Mouse (Mus musculus) heart, embryonic 16.5 days (tissue): ENCODE data around the gene Gm37240. TPM values are rescaled to one million over a fixed set of nuclear protein-coding genes. Genes with fewer than 3 reads are reported as not detected.
A peak's percentile ranks its signal among the peaks of the same experiment; 100 is the strongest.

Experiments used
- ATAC-seq: fragments of 200-750 bp; cut with Nextera tagmentation; replicated peaks from 2 replicates; pipeline ENCODE4 v1.8.0; 2017; ENCODE audit warnings: moderate number of reproducible peaks; ENCODE audit not compliant: insufficient read depth, low FRiP score; ENCODE audit errors: extremely low read depth
- H3K27ac ChIP-seq: fragments of 300-500 bp; sonication (generic); 2 replicates; pipeline ENCODE4 v1.5.1; 2014; ENCODE audit warnings: mild to moderate bottlenecking, low read length, control low read depth, moderate library complexity
- H3K27me3 ChIP-seq: fragments of 300-500 bp; sonication (generic); 2 replicates; pipeline ENCODE4 v1.6.1; 2014; ENCODE audit warnings: low read length, mixed read lengths; ENCODE audit not compliant: control insufficient read depth, insufficient read depth
- H3K36me3 ChIP-seq: fragments of 300-500 bp; sonication (generic); 2 replicates; pipeline ENCODE4 v1.6.1; 2014; ENCODE audit not compliant: control insufficient read depth, insufficient read depth
- H3K4me1 ChIP-seq: fragments of 300-500 bp; sonication (generic); 2 replicates; pipeline ENCODE4 v1.6.1; 2014; ENCODE audit warnings: low read length, mixed read lengths; ENCODE audit not compliant: control insufficient read depth, insufficient read depth
- H3K4me2 ChIP-seq: fragments of 300-500 bp; sonication (generic); 2 replicates; pipeline ENCODE4 v1.6.1; 2014; ENCODE audit warnings: low read depth, mild to moderate bottlenecking, control low read depth, low read length
- H3K4me3 ChIP-seq: fragments of 300-500 bp; sonication (generic); 2 replicates; pipeline ENCODE4 v1.5.1; 2014; ENCODE audit warnings: mild to moderate bottlenecking, control low read depth, low read length
- H3K9ac ChIP-seq: fragments of 300-500 bp; sonication (generic); 2 replicates; pipeline ENCODE4 v1.6.1; 2014; ENCODE audit warnings: low read length, control low read depth
- H3K9me3 ChIP-seq: fragments of 300-500 bp; sonication (generic); replicated peaks from 2 replicates; pipeline ENCODE4 v1.6.1; 2016; ENCODE audit warnings: low read length; ENCODE audit not compliant: control insufficient read depth
- WGBS: fragments of 180-500 bp; shearing (Covaris S2); extraction: QIAGEN DNeasy Blood & Tissue Kit; methylation state at CpG from one replicate; pipeline ENCODE4 v1.1.7; 2014; 5-methylcytosine and 5-hydroxymethylcytosine counted together
- polyA plus RNA-seq: library from polyadenylated mRNA; unstranded; fragments of >200 nt; fragmentation: Nextera tagmentation; extraction: Ambion mirVana; gene quantifications from 2 replicates; pipeline ENCODE4 v1.2.1, GENCODE M21; 2015

Gene Gm37240
- polyA plus RNA-seq, 1 experiment from 2014 or later, result 18.4 TPM

GRCm38 (mm10) chr3:84639767-84640500, 1247.4 kb downstream of the Gm37240 start:
- ATAC-seq, result no peak; the same call in 1 of the 2 replicates
- Histone ChIP-seq H3K27me3 (no peaks in the 10 kb centered on the region), H3K9ac (no peak overlapping the region; the same call in 1 of the 2 replicates), H3K4me1 (peaks cover 20% of the 10 kb centered on the region), H3K4me2 (no peak overlapping the region), H3K4me3 (no peak overlapping the region), H3K36me3 (no peaks in the 10 kb centered on the region), H3K9me3 (no peaks in the 10 kb centered on the region), H3K27ac (peak overlapping the region; percentile 46)
- WGBS, result 39% methylated on average over 11 of the region's 11 CpGs

GRCm38 (mm10) chr3:84638858-84639257, 1248.5 kb downstream of the Gm37240 start:
- Histone ChIP-seq H3K27ac (no peak overlapping the region), H3K36me3 (no peaks in the 10 kb centered on the region), H3K9ac (no peak overlapping the region), H3K4me2 (no peak overlapping the region), H3K27me3 (no peaks in the 10 kb centered on the region), H3K9me3 (no peaks in the 10 kb centered on the region), H3K4me1 (peaks cover 20% of the 10 kb centered on the region), H3K4me3 (no peak overlapping the region)
- 75% methylated on average over 4 of the region's 4 CpGs for WGBS
- no peak for ATAC-seq

- 60% methylated on average over 12 of the region's 12 CpGs for WGBS
- H3K4me2 ChIP-seq, result no peak overlapping the region
- H3K4me3 ChIP-seq, result no peak overlapping the region
- peaks cover 20% of the 10 kb centered on the region for H3K4me1 ChIP-seq
- no peaks in the 10 kb centered on the region for H3K9me3 ChIP-seq
- no peak overlapping the region for H3K27ac ChIP-seq
- no peaks in the 10 kb centered on the region for H3K27me3 ChIP-seq
- ATAC-seq, result no peak
- H3K36me3 ChIP-seq, result no peaks in the 10 kb centered on the region
- H3K9ac ChIP-seq, result no peak overlapping the region
Measured at GRCm38 (mm10) chr3:84637890-84638578, 1249.3 kb downstream of the Gm37240 start.

- H3K9ac ChIP-seq, result no peak overlapping the region
- no peak overlapping the region for H3K4me2 ChIP-seq
- peak overlapping the region; percentile 56 for H3K27ac ChIP-seq
- H3K4me1 ChIP-seq, result peaks cover 20% of the 10 kb centered on the region
- H3K36me3 ChIP-seq, result no peaks in the 10 kb centered on the region
- no peak overlapping the region for H3K4me3 ChIP-seq
- no peaks in the 10 kb centered on the region for H3K27me3 ChIP-seq
- 35% methylated on average over 6 of the region's 6 CpGs for WGBS
- H3K9me3 ChIP-seq, result no peaks in the 10 kb centered on the region
- ATAC-seq, result peak; percentile 82
Measured at GRCm38 (mm10) chr3:84637095-84637494, 1250.2 kb downstream of the Gm37240 start.

- Histone ChIP-seq H3K27me3 (no peaks in the 10 kb centered on the region), H3K36me3 (no peaks in the 10 kb centered on the region), H3K4me2 (no peak overlapping the region), H3K9me3 (no peaks in the 10 kb centered on the region), H3K9ac (no peak overlapping the region), H3K27ac (no peak overlapping the region), H3K4me1 (peaks cover 6% of the 10 kb centered on the region; the same call in 1 of the 2 replicates), H3K4me3 (no peak overlapping the region)
- 96% methylated on average over 9 of the region's 9 CpGs for WGBS
- ATAC-seq, result no peak
Measured at GRCm38 (mm10) chr3:84631586-84631985, 1255.7 kb downstream of the Gm37240 start.

GRCm38 (mm10) chr3:84622026-84622425, 1265.3 kb downstream of the Gm37240 start:
- H3K27ac ChIP-seq, result no peak overlapping the region

GRCm38 (mm10) chr3:84619725-84620124, 1267.6 kb downstream of the Gm37240 start:
- 91% methylated on average over 6 of the region's 6 CpGs for WGBS
- no peak overlapping the region for H3K4me2 ChIP-seq
- no peak overlapping the region for H3K27ac ChIP-seq
- no peaks in the 10 kb centered on the region for H3K36me3 ChIP-seq
- H3K9me3 ChIP-seq, result no peaks in the 10 kb centered on the region
- no peak for ATAC-seq
- H3K4me1 ChIP-seq, result peaks cover 15% of the 10 kb centered on the region
- H3K4me3 ChIP-seq, result no peak overlapping the region
- no peak overlapping the region for H3K9ac ChIP-seq
- H3K27me3 ChIP-seq, result no peaks in the 10 kb centered on the region

More at GRCm38 (mm10) chr3:84622026-84622425, 1265.3 kb downstream of the Gm37240 start:
- Histone ChIP-seq H3K36me3 (no peaks in the 10 kb centered on the region), H3K4me2 (no peak overlapping the region), H3K4me3 (no peak overlapping the region), H3K4me1 (peaks cover 24% of the 10 kb centered on the region), H3K9me3 (no peaks in the 10 kb centered on the region), H3K27me3 (no peaks in the 10 kb centered on the region), H3K9ac (no peak overlapping the region)
- 52% methylated on average over 3 of the region's 3 CpGs for WGBS
- no peak for ATAC-seq

- Histone ChIP-seq H3K27ac (no peak overlapping the region), H3K9me3 (no peaks in the 10 kb centered on the region), H3K4me1 (peaks cover 9% of the 10 kb centered on the region), H3K4me3 (no peak overlapping the region), H3K27me3 (no peaks in the 10 kb centered on the region), H3K36me3 (no peaks in the 10 kb centered on the region), H3K9ac (no peak overlapping the region), H3K4me2 (no peak overlapping the region)
- no peak for ATAC-seq
- 90% methylated on average over 7 of the region's 7 CpGs for WGBS
Measured at GRCm38 (mm10) chr3:84619056-84619455, 1268.3 kb downstream of the Gm37240 start.

GRCm38 (mm10) chr3:84618627-84619026, 1268.7 kb downstream of the Gm37240 start:
- Histone ChIP-seq H3K27ac (no peak overlapping the region), H3K27me3 (no peaks in the 10 kb centered on the region), H3K4me2 (no peak overlapping the region), H3K4me1 (peaks cover 7% of the 10 kb centered on the region; the same call in 1 of the 2 replicates), H3K36me3 (no peaks in the 10 kb centered on the region), H3K9ac (no peak overlapping the region), H3K4me3 (no peak overlapping the region), H3K9me3 (no peaks in the 10 kb centered on the region)
- no peak for ATAC-seq
- WGBS, result 92% methylated on average over 2 of the region's 2 CpGs
